Mouse (Mus musculus): ENCODE data around the gene Gli3. TPM values are rescaled to one million over a fixed set of nuclear protein-coding genes. Genes with fewer than 3 reads are reported as not detected.

Gli3 gene
- polyA plus RNA-seq, 1 experiment from 2014 or later = 13.6 TPM

DNA sequence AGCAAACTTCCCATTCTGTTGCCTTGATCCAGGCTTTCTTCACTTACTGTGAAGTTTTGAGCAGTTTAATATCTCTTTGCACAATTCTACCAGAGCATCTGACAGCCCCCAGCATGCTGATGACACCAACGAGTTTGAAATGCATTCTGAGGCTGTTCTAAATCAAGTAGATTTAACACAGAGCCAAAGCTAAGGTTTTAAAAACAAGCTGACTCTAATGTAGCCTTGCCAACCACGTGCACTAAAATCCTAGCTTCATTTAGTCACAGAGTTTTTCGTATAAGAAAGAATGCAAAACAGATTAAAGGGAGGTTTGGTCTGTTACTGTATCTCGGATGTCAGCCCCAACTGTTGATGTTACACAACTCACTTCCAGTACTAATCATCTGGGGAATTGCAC, 279.7 kb downstream of the Gli3 start:
- H3K27ac ChIP-seq (ENCODE audit: low read length) = peak overlapping the region; percentile 61
- H3K36me3 ChIP-seq (ENCODE audit: control insufficient read depth, insufficient read depth, low read length) = no peaks in the 10 kb centered on the region
- H3K9ac ChIP-seq (ENCODE audit: low read length) = no peak overlapping the region
- H3K27me3 ChIP-seq (ENCODE audit: control insufficient read depth, insufficient read depth, low read depth, low read length) = no peaks in the 10 kb centered on the region
- WGBS = 42% methylated on average over 4 of the region's 4 CpGs
- ATAC-seq (ENCODE audit: low read depth) = 0 out of 2 replicates have a peak, but pooled peaks have one; percentile 34
- H3K9me3 ChIP-seq (ENCODE audit: control insufficient read depth, low read length) = no peaks in the 10 kb centered on the region
- no peak overlapping the region for H3K4me3 ChIP-seq (ENCODE audit: low read length)
- H3K4me1 ChIP-seq (replicated peaks; ENCODE audit: control insufficient read depth, insufficient read depth, low read length) = peaks cover 12% of the 10 kb centered on the region; the same call in 1 of the 2 replicates
- no peak overlapping the region for H3K4me2 ChIP-seq (ENCODE audit: low read depth, low read length)

DNA sequence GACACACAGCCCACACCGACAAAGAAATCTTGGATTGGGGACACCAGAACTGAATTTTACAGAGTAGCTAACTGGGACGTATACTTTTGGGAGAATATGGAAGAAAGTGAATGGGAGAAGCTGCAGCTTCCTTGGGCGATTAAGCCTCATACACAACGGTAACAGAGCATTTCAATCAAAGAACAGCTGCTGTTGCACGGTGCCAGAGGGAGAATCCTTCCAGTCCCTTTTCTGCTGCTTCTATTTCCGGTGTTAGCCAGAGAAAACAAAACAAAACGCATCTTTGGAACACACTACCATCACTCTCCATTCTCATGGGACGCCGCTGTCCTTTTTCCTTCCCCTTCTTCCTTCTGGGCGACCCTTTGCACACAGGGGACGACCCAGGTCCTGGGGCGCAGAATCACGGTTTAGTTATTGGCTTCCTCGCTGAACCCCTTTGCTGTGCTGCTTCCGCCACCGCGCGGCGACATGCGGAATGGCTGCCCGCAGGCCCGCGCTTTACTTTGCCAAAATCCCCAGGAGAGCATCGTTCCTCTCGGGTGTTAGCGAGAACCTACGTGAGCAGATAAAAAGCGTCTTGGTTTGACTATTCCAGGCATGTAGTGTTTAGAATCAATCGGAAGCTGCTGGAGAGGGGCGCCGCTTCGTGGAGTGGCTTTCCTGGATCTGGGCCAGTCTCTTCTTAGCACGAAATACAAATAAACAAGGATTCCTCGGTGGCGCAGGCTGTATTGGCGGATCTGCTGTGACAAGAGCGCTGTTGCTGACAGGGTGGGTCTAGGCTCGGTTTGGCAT, 296.0 kb downstream of the Gli3 start:
- peak overlapping the region; percentile 65 for H3K4me2 ChIP-seq (ENCODE audit: low read depth, low read length)
- no peaks in the 10 kb centered on the region for H3K27me3 ChIP-seq (ENCODE audit: control insufficient read depth, insufficient read depth, low read depth, low read length)
- peaks cover 8% of the 10 kb centered on the region for H3K4me1 ChIP-seq (replicated peaks; ENCODE audit: control insufficient read depth, insufficient read depth, low read length)
- peak overlapping the region; percentile 59 for H3K9ac ChIP-seq (ENCODE audit: low read length)
- peak overlapping the region; percentile 43 for H3K4me3 ChIP-seq (ENCODE audit: low read length)
- WGBS = 3% methylated on average over 38 of the region's 38 CpGs
- H3K36me3 ChIP-seq (ENCODE audit: control insufficient read depth, insufficient read depth, low read length) = no peaks in the 10 kb centered on the region
- peak; percentile 88 for ATAC-seq (ENCODE audit: low read depth)
- peak overlapping the region; percentile 15 for H3K27ac ChIP-seq (ENCODE audit: low read length)
- no peaks in the 10 kb centered on the region for H3K9me3 ChIP-seq (ENCODE audit: control insufficient read depth, low read length)

DNA sequence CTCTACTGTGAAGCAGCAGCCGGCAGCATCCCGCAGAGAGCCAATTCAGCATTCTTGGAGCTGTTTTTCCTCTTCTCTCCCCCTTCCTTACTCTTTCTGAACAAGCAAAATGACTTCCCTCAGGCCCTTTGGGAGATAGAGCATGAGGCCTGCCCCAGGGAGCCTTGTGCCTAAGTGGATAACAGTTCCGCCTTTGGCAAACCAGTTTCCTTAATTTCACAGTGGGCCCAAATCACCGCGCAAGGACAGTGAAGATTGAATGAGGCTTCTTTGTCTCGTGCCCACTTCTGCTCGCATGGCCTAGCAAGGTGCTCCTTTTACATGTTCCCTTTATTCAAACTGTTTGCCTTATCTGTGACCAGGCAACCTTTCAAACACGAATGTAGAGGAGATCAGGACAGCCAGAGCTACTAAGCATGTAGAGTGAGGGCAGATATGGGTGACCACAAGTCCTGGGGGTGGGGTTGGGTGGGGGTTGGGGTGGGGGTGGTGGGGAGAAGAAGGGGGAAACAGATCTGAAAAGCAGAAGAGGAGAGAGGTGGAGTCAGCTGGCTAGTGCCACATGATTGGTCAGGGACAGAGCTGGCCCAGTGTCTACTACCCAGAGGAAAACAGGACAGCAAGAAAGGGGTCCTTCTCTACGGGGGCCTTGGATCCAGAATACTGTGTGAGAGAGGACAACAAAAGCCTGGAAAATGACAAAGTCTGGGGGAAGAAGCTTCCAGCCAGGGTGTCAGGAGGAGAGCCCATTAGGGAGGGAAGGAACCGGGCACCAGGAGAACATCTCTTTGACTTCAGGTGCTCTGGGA, 296.8 kb downstream of the Gli3 start:
- Histone ChIP-seq H3K36me3 (ENCODE audit: control insufficient read depth, insufficient read depth, low read length) (no peaks in the 10 kb centered on the region), H3K4me1 (replicated peaks; ENCODE audit: control insufficient read depth, insufficient read depth, low read length) (peaks cover 8% of the 10 kb centered on the region), H3K9ac (ENCODE audit: low read length) (peak overlapping the region; percentile 59; the same call in 1 of the 2 replicates), H3K4me2 (ENCODE audit: low read depth, low read length) (peak overlapping the region; percentile 65), H3K27me3 (ENCODE audit: control insufficient read depth, insufficient read depth, low read depth, low read length) (no peaks in the 10 kb centered on the region), H3K4me3 (ENCODE audit: low read length) (peak overlapping the region; percentile 43), H3K9me3 (ENCODE audit: control insufficient read depth, low read length) (no peaks in the 10 kb centered on the region), H3K27ac (ENCODE audit: low read length) (peak overlapping the region; percentile 15)
- WGBS = 25% methylated on average over 10 of the region's 10 CpGs
- ATAC-seq (ENCODE audit: low read depth) = peak; percentile 15; the same call in 1 of the 2 replicates

GRCm38 (mm10) chr13:15762291-15762690, 299.3 kb downstream of the Gli3 start:
- 78% methylated on average over 4 of the region's 4 CpGs for WGBS
- no peaks in the 10 kb centered on the region for H3K9me3 ChIP-seq (ENCODE audit: control insufficient read depth, low read length)
- ATAC-seq (ENCODE audit: low read depth) = no peak
- H3K9ac ChIP-seq (ENCODE audit: low read length) = no peak overlapping the region
- H3K27me3 ChIP-seq (ENCODE audit: control insufficient read depth, insufficient read depth, low read depth, low read length) = no peaks in the 10 kb centered on the region
- H3K4me1 ChIP-seq (replicated peaks; ENCODE audit: control insufficient read depth, insufficient read depth, low read length) = peaks cover 8% of the 10 kb centered on the region
- no peak overlapping the region for H3K27ac ChIP-seq (ENCODE audit: low read length)
- no peak overlapping the region for H3K4me2 ChIP-seq (ENCODE audit: low read depth, low read length)
- H3K36me3 ChIP-seq (ENCODE audit: control insufficient read depth, insufficient read depth, low read length) = no peaks in the 10 kb centered on the region
- no peak overlapping the region for H3K4me3 ChIP-seq (ENCODE audit: low read length)

GRCm38 (mm10) chr13:15762901-15763417, 299.9 kb downstream of the Gli3 start:
- H3K9me3 ChIP-seq (ENCODE audit: control insufficient read depth, low read length) = no peaks in the 10 kb centered on the region
- H3K4me1 ChIP-seq (replicated peaks; ENCODE audit: control insufficient read depth, insufficient read depth, low read length) = peaks cover 8% of the 10 kb centered on the region
- H3K9ac ChIP-seq (ENCODE audit: low read length) = no peak overlapping the region
- H3K27me3 ChIP-seq (ENCODE audit: control insufficient read depth, insufficient read depth, low read depth, low read length) = no peaks in the 10 kb centered on the region
- H3K36me3 ChIP-seq (ENCODE audit: control insufficient read depth, insufficient read depth, low read length) = no peaks in the 10 kb centered on the region
- H3K4me3 ChIP-seq (ENCODE audit: low read length) = no peak overlapping the region
- H3K27ac ChIP-seq (ENCODE audit: low read length) = no peak overlapping the region
- 39% methylated on average over 6 of the region's 6 CpGs for WGBS
- ATAC-seq (ENCODE audit: low read depth) = no peak
- no peak overlapping the region for H3K4me2 ChIP-seq (ENCODE audit: low read depth, low read length)

GRCm38 (mm10) chr13:15777624-15778023, 314.6 kb downstream of the Gli3 start:
- H3K9me3 ChIP-seq (ENCODE audit: control insufficient read depth, low read length) = no peaks in the 10 kb centered on the region
- H3K9ac ChIP-seq (ENCODE audit: low read length) = no peak overlapping the region
- ATAC-seq (ENCODE audit: low read depth) = no peak
- H3K27ac ChIP-seq (ENCODE audit: low read length) = no peak overlapping the region
- H3K27me3 ChIP-seq (ENCODE audit: control insufficient read depth, insufficient read depth, low read depth, low read length) = no peaks in the 10 kb centered on the region
- no peaks in the 10 kb centered on the region for H3K36me3 ChIP-seq (ENCODE audit: control insufficient read depth, insufficient read depth, low read length)
- H3K4me1 ChIP-seq (replicated peaks; ENCODE audit: control insufficient read depth, insufficient read depth, low read length) = no peaks in the 10 kb centered on the region
- no peak overlapping the region for H3K4me2 ChIP-seq (ENCODE audit: low read depth, low read length)
- H3K4me3 ChIP-seq (ENCODE audit: low read length) = no peak overlapping the region
- 76% methylated on average over 6 of the region's 6 CpGs for WGBS
